Mouse (Mus musculus): ENCODE data around the gene Reg2. TPM values are rescaled to one million over a fixed set of nuclear protein-coding genes. Genes with fewer than 3 reads are reported as not detected.

Gene Reg2
- polyA plus RNA-seq, 1 experiment from 2014 or later, result not detected

Other genes with a start within 250 kb of the Reg2 start
- gene Reg3b, start 25.0 kb upstream of the Reg2 start, polyA plus RNA-seq (2015; fragmentation: Nextera tagmentation; extraction: Ambion mirVana), result not detected in 2 replicates
- gene Reg3d, start 16.8 kb upstream of the Reg2 start, polyA plus RNA-seq (2015; fragmentation: Nextera tagmentation; extraction: Ambion mirVana), result not detected in 2 replicates
- gene Reg3a, start 14.9 kb upstream of the Reg2 start, polyA plus RNA-seq (2015; fragmentation: Nextera tagmentation; extraction: Ambion mirVana), result not detected in 2 replicates
- gene Reg1, start 27.1 kb downstream of the Reg2 start, polyA plus RNA-seq (2015; fragmentation: Nextera tagmentation; extraction: Ambion mirVana), result 0.23 TPM in 1 of 2 replicates, not detected in the other
- gene Reg3g, start 73.2 kb downstream of the Reg2 start, polyA plus RNA-seq (2015; fragmentation: Nextera tagmentation; extraction: Ambion mirVana), result 50.0 and 120 TPM in 2 replicates